Mouse (Mus musculus) cerebellum, adult 2 months (tissue): ENCODE results near the gene Ccl1.

Experiments used
- CTCF ChIP-seq: fragments of 200-500 bp; IDR thresholded peaks from 2 replicates; pipeline ENCODE4 v1.5.1; 2011; ENCODE audit warnings: low read depth, mild to moderate bottlenecking, control low read depth, low read length, moderate library complexity, borderline replicate concordance; ENCODE audit not compliant: insufficient read depth
- POLR2A ChIP-seq: fragments of 200-500 bp; IDR thresholded peaks from 2 replicates; pipeline ENCODE4 v1.6.1; 2011; ENCODE audit warnings: low read length, control low read depth, borderline replicate concordance; ENCODE audit not compliant: insufficient read depth

- TF ChIP-seq CTCF: peak; percentile 33; the same call in 1 of the 2 replicates
- no peak for TF ChIP-seq POLR2A
These were observed 130.7 kb downstream of the Ccl1 start for GRCm38 (mm10) chr11:82174794-82175193.
